Mouse (Mus musculus) spleen, adult 2 months (tissue): ENCODE measurements at regions not wholly inside any gene's neighbourhood (a gene's known extent, or its start where the extent isn't known, plus 50 kb on each side); places are given as distances from the start of the nearest gene placed in this dataset.

Experiments
- CTCF ChIP-seq: fragments of 200-500 bp; IDR thresholded peaks from 2 replicates; pipeline ENCODE4 v1.5.1; 2011; ENCODE audit warnings: mild to moderate bottlenecking, inconsistent platforms; ENCODE audit not compliant: insufficient read depth, insufficient read length, insufficient replicate concordance; ENCODE audit errors: extremely low read depth
- POLR2A ChIP-seq: fragments of 200-500 bp; IDR thresholded peaks from 2 replicates; pipeline ENCODE4 v1.6.1; 2011; ENCODE audit warnings: low read depth, low read length, inconsistent platforms

GRCm38 (mm10) chr4:152999526-152999925 lies 483.1 kb downstream of the Ajap1 start:
- TF ChIP-seq POLR2A (no peak), CTCF (no peak)
